Mouse (Mus musculus) frontal cortex, postnatal 36 days (tissue): ENCODE measurements around the gene Lmntd2.
"Not testable (repeated sequence)": the region's sequence is repeated elsewhere in the genome, so short reads cannot be mapped to it uniquely, and the experiment has no call there.

Experiments used
- DNase-seq, 2 experiments: peaks; one replicate each; pipeline ENCODE4 v3.0.0; 2022; ENCODE audit warnings: low spot score in 2 of 2

Gene Lmntd2

GRCm38 (mm10) chr7:141213605-141214235 is at the start of gene Lmntd2:
Lmntd2 (minus strand) TSS chr7:141214080.
- no peak for DNase-seq

GRCm38 (mm10) chr7:141263640-141264039 is 49.8 kb upstream of the Lmntd2 start:
- DNase-seq, result no peak

GRCm38 (mm10) chr7:141261480-141261879 is 47.6 kb upstream of the Lmntd2 start:
- no peak for DNase-seq

GRCm38 (mm10) chr7:141256159-141256558 is 42.3 kb upstream of the Lmntd2 start:
- no peak for DNase-seq

- DNase-seq, result not testable (repeated sequence)
Measured at GRCm38 (mm10) chr7:141250486-141250885, 36.6 kb upstream of the Lmntd2 start.

- no peak for DNase-seq
Measured at GRCm38 (mm10) chr7:141231551-141231950, 17.7 kb upstream of the Lmntd2 start.

GRCm38 (mm10) chr7:141231111-141231510 is 17.2 kb upstream of the Lmntd2 start:
- DNase-seq, result no peak

- no peak for DNase-seq
Measured at GRCm38 (mm10) chr7:141230570-141230969, 16.7 kb upstream of the Lmntd2 start.

GRCm38 (mm10) chr7:141229702-141230101 is 15.8 kb upstream of the Lmntd2 start:
- DNase-seq, result no peak

GRCm38 (mm10) chr7:141228279-141229067 is 14.6 kb upstream of the Lmntd2 start, which contains the start of gene Phrf1:
Phrf1 (plus strand) TSS chr7:141228784.
- DNase-seq, result peak; percentile 91 to 95

GRCm38 (mm10) chr7:141227796-141228195 is 13.9 kb upstream of the Lmntd2 start:
- no peak for DNase-seq

- no peak for DNase-seq
Measured at GRCm38 (mm10) chr7:141226535-141226934, 12.7 kb upstream of the Lmntd2 start.

GRCm38 (mm10) chr7:141222696-141223215 is 8.9 kb upstream of the Lmntd2 start:
- DNase-seq, result no peak

- no peak for DNase-seq
Measured at GRCm38 (mm10) chr7:141222126-141222467, 8.2 kb upstream of the Lmntd2 start.

- peak; percentile 87 to 92 for DNase-seq
Measured at GRCm38 (mm10) chr7:141221249-141222125, 7.6 kb upstream of the Lmntd2 start.

GRCm38 (mm10) chr7:141220377-141220776 is 6.5 kb upstream of the Lmntd2 start:
- DNase-seq, result no peak

GRCm38 (mm10) chr7:141219558-141220099 is 5.7 kb upstream of the Lmntd2 start:
- DNase-seq, result no peak

- DNase-seq, result no peak
Measured at GRCm38 (mm10) chr7:141218557-141219133, 4.8 kb upstream of the Lmntd2 start.

GRCm38 (mm10) chr7:141218141-141218540 is 4.3 kb upstream of the Lmntd2 start:
- no peak for DNase-seq

- no peak for DNase-seq
Measured at GRCm38 (mm10) chr7:141217343-141218013, 3.6 kb upstream of the Lmntd2 start.

- no peak for DNase-seq
Measured at GRCm38 (mm10) chr7:141216894-141217293, 3.0 kb upstream of the Lmntd2 start.
